Mouse (Mus musculus): ENCODE data around the gene Cers4.

DNA sequence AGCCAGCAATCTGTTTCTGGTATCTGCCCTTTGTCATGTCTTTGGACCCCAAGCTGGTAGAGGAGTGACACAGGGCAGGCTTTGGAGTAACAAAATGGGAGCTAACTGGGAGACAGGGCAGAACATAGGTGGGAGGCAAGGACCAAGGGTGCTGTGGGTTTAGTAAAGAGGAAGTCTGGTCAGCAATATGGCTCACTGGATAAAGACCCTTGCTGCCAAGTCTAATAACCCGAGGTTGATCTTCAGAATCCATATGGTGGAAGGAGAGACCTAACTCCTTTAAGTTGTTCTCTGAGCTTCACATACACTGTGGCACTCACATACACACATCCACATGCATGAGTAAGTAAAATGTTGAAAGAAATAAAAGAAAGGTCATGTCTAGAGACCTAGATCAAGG is 4.8 kb downstream of the Cers4 start:
- no peak for TF ChIP-seq EP300 (IDR thresholded peaks at IDR 0.05; ENCODE audit: low read depth)
- no peak for TF ChIP-seq CTCF (IDR thresholded peaks at IDR 0.05; ENCODE audit: low read depth)

Data from heart, postnatal 0 days (tissue).